Mouse (Mus musculus): ENCODE measurements around the gene Lmf1. TPM values are rescaled to one million over a fixed set of nuclear protein-coding genes. Genes with fewer than 3 reads are reported as not detected.
A peak's percentile ranks its signal among the peaks of the same experiment; 100 is the strongest.

Gene Lmf1
- total and polyA plus RNA-seq, 2 experiments from 2014 or later: 19.8 to 27.6 TPM

DNA sequence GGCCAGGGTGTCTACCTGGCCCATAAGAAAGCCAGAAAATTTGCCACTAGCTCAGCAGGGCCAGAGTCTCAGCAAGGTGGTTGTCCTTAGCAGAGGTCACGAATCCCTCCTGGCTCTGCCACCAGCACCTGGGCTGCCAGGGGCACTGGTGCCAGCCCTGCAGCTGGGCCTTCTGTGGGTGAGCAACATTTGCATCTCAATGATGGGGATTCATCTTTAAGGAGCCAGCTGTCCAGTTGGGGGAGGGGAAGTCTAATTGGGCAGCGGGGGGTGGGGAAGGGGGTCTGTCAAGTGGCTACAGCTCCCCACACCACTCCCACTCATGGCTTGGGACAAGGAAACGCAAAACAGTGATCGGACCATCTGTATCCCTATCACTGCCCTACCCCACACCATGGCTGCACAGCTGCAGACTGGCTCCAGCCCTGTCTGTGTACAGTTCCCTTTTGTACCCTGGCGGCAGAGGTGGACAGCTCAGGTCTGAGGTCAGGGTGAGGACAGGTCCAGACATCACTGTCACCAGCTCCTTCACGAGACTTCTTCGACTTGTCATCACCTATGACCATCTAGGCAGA, 89.7 kb downstream of the Lmf1 start:
- Histone ChIP-seq H3K4me3 (ENCODE audit: low read depth, low read length) (no peak overlapping the region), H3K36me3 (ENCODE audit: insufficient read depth, low read length) (no peaks in the 10 kb centered on the region), H3K4me1 (ENCODE audit: insufficient read depth, low read length) (no peaks in the 10 kb centered on the region), H3K27ac (ENCODE audit: low read depth, low read length) (no peak overlapping the region), H3K9me3 (ENCODE audit: low read length) (no peaks in the 10 kb centered on the region), H3K4me2 (ENCODE audit: low read depth, low read length, poor library complexity, severe bottlenecking) (no peak overlapping the region), H3K27me3 (ENCODE audit: insufficient read depth, low read length) (no peaks in the 10 kb centered on the region), H3K9ac (replicated peaks; ENCODE audit: low read length, poor library complexity, severe bottlenecking) (no peak overlapping the region)
- ATAC-seq (ENCODE audit: low FRiP score): no peak
- DNase-seq (ENCODE audit: low spot score): no peak
- no peak for TF ChIP-seq CTCF (IDR thresholded peaks at IDR 0.05)
- WGBS: 69% methylated on average over 7 of the region's 7 CpGs

GRCm38 (mm10) chr17:25672982-25673381, 94.1 kb downstream of the Lmf1 start:
- H3K9ac ChIP-seq (replicated peaks; ENCODE audit: low read length, poor library complexity, severe bottlenecking): no peak overlapping the region
- no peak overlapping the region for H3K27ac ChIP-seq (ENCODE audit: low read depth, low read length)
- no peak overlapping the region for H3K4me3 ChIP-seq (ENCODE audit: low read depth, low read length)
- H3K27me3 ChIP-seq (ENCODE audit: insufficient read depth, low read length): no peaks in the 10 kb centered on the region
- H3K4me1 ChIP-seq (ENCODE audit: insufficient read depth, low read length): no peaks in the 10 kb centered on the region
- ATAC-seq (ENCODE audit: low FRiP score) (no peak), DNase-seq (ENCODE audit: low spot score) (peak; percentile 67)
- H3K4me2 ChIP-seq (ENCODE audit: low read depth, low read length, poor library complexity, severe bottlenecking): no peak overlapping the region
- no peaks in the 10 kb centered on the region for H3K36me3 ChIP-seq (ENCODE audit: insufficient read depth, low read length)
- no peak for TF ChIP-seq CTCF (IDR thresholded peaks at IDR 0.05)
- H3K9me3 ChIP-seq (ENCODE audit: low read length): no peaks in the 10 kb centered on the region

DNA sequence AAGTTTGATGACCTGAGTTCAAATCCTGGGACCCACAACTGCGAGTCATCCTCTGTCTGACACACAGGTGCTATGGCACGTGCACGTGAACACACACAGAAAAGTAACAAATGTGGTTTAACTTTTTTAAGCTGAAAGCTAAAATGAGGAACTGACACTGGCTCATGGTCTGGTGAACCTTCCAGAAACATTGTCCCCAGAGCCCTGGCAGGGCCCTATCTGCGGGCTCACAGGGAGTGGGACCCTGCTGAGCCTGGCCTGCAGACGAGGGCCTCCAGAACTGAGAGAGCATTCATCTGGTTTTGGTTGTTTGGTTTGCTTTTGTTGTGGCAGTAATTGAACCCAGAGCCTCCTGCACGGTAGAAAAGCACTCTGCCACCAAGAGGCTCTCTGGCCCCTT, 99.1 kb downstream of the Lmf1 start:
- DNase-seq (ENCODE audit: low spot score) (no peak), ATAC-seq (ENCODE audit: low FRiP score) (no peak)
- H3K4me2 ChIP-seq (ENCODE audit: low read depth, low read length, poor library complexity, severe bottlenecking): no peak overlapping the region
- H3K9ac ChIP-seq (replicated peaks; ENCODE audit: low read length, poor library complexity, severe bottlenecking): no peak overlapping the region
- H3K4me3 ChIP-seq (ENCODE audit: low read depth, low read length): no peak overlapping the region
- WGBS: 60% methylated on average over 6 of the region's 6 CpGs
- no peaks in the 10 kb centered on the region for H3K4me1 ChIP-seq (ENCODE audit: insufficient read depth, low read length)
- no peak overlapping the region for H3K27ac ChIP-seq (ENCODE audit: low read depth, low read length)
- H3K36me3 ChIP-seq (ENCODE audit: insufficient read depth, low read length): no peaks in the 10 kb centered on the region
- no peaks in the 10 kb centered on the region for H3K9me3 ChIP-seq (ENCODE audit: low read length)
- TF ChIP-seq CTCF (IDR thresholded peaks at IDR 0.05): no peak
- H3K27me3 ChIP-seq (ENCODE audit: insufficient read depth, low read length): no peaks in the 10 kb centered on the region

- Histone ChIP-seq H3K4me2 (ENCODE audit: low read depth, low read length, poor library complexity, severe bottlenecking) (no peak overlapping the region), H3K9me3 (ENCODE audit: low read length) (no peaks in the 10 kb centered on the region), H3K4me1 (ENCODE audit: insufficient read depth, low read length) (no peaks in the 10 kb centered on the region), H3K9ac (replicated peaks; ENCODE audit: low read length, poor library complexity, severe bottlenecking) (no peak overlapping the region), H3K4me3 (ENCODE audit: low read depth, low read length) (no peak overlapping the region), H3K27ac (ENCODE audit: low read depth, low read length) (no peak overlapping the region), H3K36me3 (ENCODE audit: insufficient read depth, low read length) (no peaks in the 10 kb centered on the region), H3K27me3 (ENCODE audit: insufficient read depth, low read length) (no peaks in the 10 kb centered on the region)
- DNase-seq (ENCODE audit: low spot score) (no peak), ATAC-seq (ENCODE audit: low FRiP score) (no peak)
- no peak for TF ChIP-seq CTCF (IDR thresholded peaks at IDR 0.05)
- 3% methylated on average over 5 of the region's 5 CpGs for WGBS
These were observed 100.9 kb downstream of the Lmf1 start for GRCm38 (mm10) chr17:25679818-25680217.

- no peak overlapping the region for H3K27ac ChIP-seq (ENCODE audit: low read depth, low read length)
- no peak overlapping the region for H3K4me3 ChIP-seq (ENCODE audit: low read depth, low read length)
- no peaks in the 10 kb centered on the region for H3K27me3 ChIP-seq (ENCODE audit: insufficient read depth, low read length)
- H3K9me3 ChIP-seq (ENCODE audit: low read length): no peaks in the 10 kb centered on the region
- no peak overlapping the region for H3K9ac ChIP-seq (replicated peaks; ENCODE audit: low read length, poor library complexity, severe bottlenecking)
- no peak overlapping the region for H3K4me2 ChIP-seq (ENCODE audit: low read depth, low read length, poor library complexity, severe bottlenecking)
- DNase-seq (ENCODE audit: low spot score) (no peak), ATAC-seq (ENCODE audit: low FRiP score) (no peak)
- H3K4me1 ChIP-seq (ENCODE audit: insufficient read depth, low read length): no peaks in the 10 kb centered on the region
- TF ChIP-seq CTCF (IDR thresholded peaks at IDR 0.05): no peak
- 76% methylated on average over 4 of the region's 4 CpGs for WGBS
- no peaks in the 10 kb centered on the region for H3K36me3 ChIP-seq (ENCODE audit: insufficient read depth, low read length)
These were observed 102.8 kb downstream of the Lmf1 start for GRCm38 (mm10) chr17:25681636-25682035.

- Histone ChIP-seq H3K36me3 (ENCODE audit: insufficient read depth, low read length) (no peaks in the 10 kb centered on the region), H3K4me3 (ENCODE audit: low read depth, low read length) (no peak overlapping the region), H3K27me3 (ENCODE audit: insufficient read depth, low read length) (no peaks in the 10 kb centered on the region), H3K27ac (ENCODE audit: low read depth, low read length) (no peak overlapping the region), H3K9me3 (ENCODE audit: low read length) (no peaks in the 10 kb centered on the region), H3K4me2 (ENCODE audit: low read depth, low read length, poor library complexity, severe bottlenecking) (no peak overlapping the region), H3K4me1 (ENCODE audit: insufficient read depth, low read length) (no peaks in the 10 kb centered on the region), H3K9ac (replicated peaks; ENCODE audit: low read length, poor library complexity, severe bottlenecking) (no peak overlapping the region)
- 45% methylated on average over 7 of the region's 7 CpGs for WGBS
- ATAC-seq (ENCODE audit: low FRiP score) (no peak), DNase-seq (ENCODE audit: low spot score) (peak; percentile 46)
- peak; percentile 59 for TF ChIP-seq CTCF (IDR thresholded peaks at IDR 0.05)
These were observed 107.4 kb downstream of the Lmf1 start for GRCm38 (mm10) chr17:25686323-25686722.

Measured in midbrain, postnatal 0 days (tissue).